Mouse (Mus musculus): ENCODE results near the gene Vdac1. TPM values are rescaled to one million over a fixed set of nuclear protein-coding genes. Genes with fewer than 3 reads are reported as not detected.

Vdac1 gene
- polyA plus RNA-seq, 1 experiment = 296 TPM

- Histone ChIP-seq H3K79me2 (ENCODE audit: control insufficient read depth, insufficient read depth) (no peaks in the 10 kb centered on the region), H3K4me3 (ENCODE audit: insufficient read depth, poor library complexity, severe bottlenecking) (no peak overlapping the region), H3K79me3 (ENCODE audit: low read depth) (no peaks in the 10 kb centered on the region), H3K27me3 (ENCODE audit: control insufficient read depth, insufficient read depth, insufficient read length) (peaks cover under 1% of the 10 kb centered on the region), H3K36me3 (ENCODE audit: control insufficient read depth, insufficient read depth) (no peaks in the 10 kb centered on the region), H3ac (ENCODE audit: control insufficient read depth, insufficient read length, low read depth) (no peak overlapping the region)
- no peak for TF ChIP-seq USF1 (IDR thresholded peaks at IDR 0.05; ENCODE audit: low read depth)
- TF ChIP-seq MYOG (IDR thresholded peaks at IDR 0.05; ENCODE audit: control insufficient read depth, extremely low read depth, insufficient read length) = no peak
- TF ChIP-seq MAX (IDR thresholded peaks at IDR 0.05) = no peak
- no peak for TF ChIP-seq MYOD1 (IDR thresholded peaks at IDR 0.05; ENCODE audit: control insufficient read depth, insufficient read length, low read depth)
- TF ChIP-seq CEBPB (IDR thresholded peaks at IDR 0.05; ENCODE audit: low read depth) = no peak
- no peak for TF ChIP-seq CTCF (IDR thresholded peaks at IDR 0.05; ENCODE audit: control insufficient read depth, insufficient read depth, insufficient read length)
- no peak for TF ChIP-seq FOSL1 (IDR thresholded peaks at IDR 0.05; ENCODE audit: insufficient read depth, low read length, poor library complexity, severe bottlenecking)
Observed at GRCm38 (mm10) chr11:52435466-52435865, 74.8 kb downstream of the Vdac1 start.

- Histone ChIP-seq H3K79me3 (ENCODE audit: low read depth) (no peaks in the 10 kb centered on the region), H3K4me3 (ENCODE audit: insufficient read depth, poor library complexity, severe bottlenecking) (no peak overlapping the region), H3K27me3 (ENCODE audit: control insufficient read depth, insufficient read depth, insufficient read length) (peaks cover 9% of the 10 kb centered on the region), H3K79me2 (ENCODE audit: control insufficient read depth, insufficient read depth) (no peaks in the 10 kb centered on the region), H3ac (ENCODE audit: control insufficient read depth, insufficient read length, low read depth) (no peak overlapping the region), H3K36me3 (ENCODE audit: control insufficient read depth, insufficient read depth) (no peaks in the 10 kb centered on the region)
- TF ChIP-seq CTCF (IDR thresholded peaks at IDR 0.05; ENCODE audit: control insufficient read depth, insufficient read depth, insufficient read length) (no peak), MAX (IDR thresholded peaks at IDR 0.05) (no peak), FOSL1 (IDR thresholded peaks at IDR 0.05; ENCODE audit: insufficient read depth, low read length, poor library complexity, severe bottlenecking) (no peak), CEBPB (IDR thresholded peaks at IDR 0.05; ENCODE audit: low read depth) (no peak), MYOG (IDR thresholded peaks at IDR 0.05; ENCODE audit: control insufficient read depth, extremely low read depth, insufficient read length) (no peak), MYOD1 (IDR thresholded peaks at IDR 0.05; ENCODE audit: control insufficient read depth, insufficient read length, low read depth) (no peak), USF1 (IDR thresholded peaks at IDR 0.05; ENCODE audit: low read depth) (no peak)
Observed at GRCm38 (mm10) chr11:52437123-52437522, 76.5 kb downstream of the Vdac1 start.

Other genes with a start within 250 kb of the Vdac1 start
- not detected for gene Olfr1373, start 215.3 kb upstream of the Vdac1 start, polyA plus RNA-seq (2012; fragmentation: generic; extraction: Trizol)
- gene Olfr1371, start 146.9 kb upstream of the Vdac1 start, polyA plus RNA-seq (2012; fragmentation: generic; extraction: Trizol) = not detected
- gene Skp1a, start 128.9 kb upstream of the Vdac1 start, polyA plus RNA-seq (2012; fragmentation: generic; extraction: Trizol) = 149 TPM
- gene Tcf7, start 77.8 kb upstream of the Vdac1 start, polyA plus RNA-seq (2012; fragmentation: generic; extraction: Trizol) = 25.3 TPM
- 111 TPM for gene 9530068E07Rik, start 35.6 kb downstream of the Vdac1 start, polyA plus RNA-seq (2012; fragmentation: generic; extraction: Trizol)